Mouse (Mus musculus): ENCODE measurements at regions not wholly inside any gene's neighbourhood (a gene's known extent, or its start where the extent isn't known, plus 50 kb on each side); places are given as distances from the start of the nearest gene placed in this dataset.

DNA sequence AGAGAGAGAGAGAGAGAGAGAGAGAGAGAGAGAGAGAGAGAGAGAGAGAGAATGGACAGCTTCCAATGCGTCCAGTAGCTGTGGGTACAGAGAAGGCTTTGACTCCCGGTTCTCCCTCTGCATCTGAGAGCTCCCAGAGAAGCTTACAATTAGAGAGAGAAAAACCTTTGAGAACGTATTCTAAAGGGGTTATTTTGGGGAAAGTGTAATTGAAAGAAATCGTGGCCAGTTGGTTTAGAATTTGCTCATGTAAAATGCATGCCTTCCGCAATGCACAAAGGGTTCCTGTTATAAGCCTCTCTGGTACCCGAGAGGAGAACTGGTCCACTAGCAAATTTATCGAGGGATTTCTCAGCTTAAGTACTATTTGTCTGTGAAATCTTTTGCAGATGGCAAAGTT, 68.2 kb upstream of the Peli2 start:
- Histone ChIP-seq H3K4me3 (no peak overlapping the region), H3K9ac (no peak overlapping the region), H3K4me2 (no peak overlapping the region), H3K27ac (no peak overlapping the region), H3K9me3 (no peaks in the 10 kb centered on the region), H3K27me3 (no peaks in the 10 kb centered on the region), H3K4me1 (peaks cover 7% of the 10 kb centered on the region; the same call in 1 of the 2 replicates), H3K36me3 (no peaks in the 10 kb centered on the region)
- ATAC-seq (ENCODE audit: borderline replicate concordance, extremely low read depth, low FRiP score, low TSS enrichment) = no peak
- WGBS = 71% methylated on average over 7 of the region's 7 CpGs

DNA sequence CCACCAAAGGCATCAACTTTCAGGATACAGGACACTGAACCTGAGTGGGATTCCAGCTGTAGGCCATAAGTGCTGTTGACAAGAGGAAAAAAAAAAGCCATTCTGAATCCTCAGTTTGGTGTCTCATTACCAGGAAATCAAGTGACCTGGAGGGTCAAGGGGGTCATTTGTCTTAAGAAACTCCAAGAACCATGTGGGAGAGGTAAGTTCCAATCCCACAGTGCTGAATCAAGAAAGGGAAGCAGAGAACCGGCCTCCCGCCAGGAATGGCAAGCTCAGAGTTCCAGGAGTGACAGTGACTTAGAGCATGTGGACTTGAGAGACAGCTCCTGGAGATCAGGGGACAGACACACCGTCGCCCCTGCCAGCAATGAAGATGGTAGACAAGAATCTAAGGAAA, 67.5 kb upstream of the Peli2 start:
- Histone ChIP-seq H3K9me3 (no peaks in the 10 kb centered on the region), H3K36me3 (no peaks in the 10 kb centered on the region), H3K4me1 (peaks cover 7% of the 10 kb centered on the region; the same call in 1 of the 2 replicates), H3K4me3 (no peak overlapping the region), H3K27ac (no peak overlapping the region), H3K27me3 (no peaks in the 10 kb centered on the region), H3K4me2 (no peak overlapping the region), H3K9ac (no peak overlapping the region)
- ATAC-seq (ENCODE audit: borderline replicate concordance, extremely low read depth, low FRiP score, low TSS enrichment) = no peak
- WGBS = 47% methylated on average over 4 of the region's 4 CpGs

DNA sequence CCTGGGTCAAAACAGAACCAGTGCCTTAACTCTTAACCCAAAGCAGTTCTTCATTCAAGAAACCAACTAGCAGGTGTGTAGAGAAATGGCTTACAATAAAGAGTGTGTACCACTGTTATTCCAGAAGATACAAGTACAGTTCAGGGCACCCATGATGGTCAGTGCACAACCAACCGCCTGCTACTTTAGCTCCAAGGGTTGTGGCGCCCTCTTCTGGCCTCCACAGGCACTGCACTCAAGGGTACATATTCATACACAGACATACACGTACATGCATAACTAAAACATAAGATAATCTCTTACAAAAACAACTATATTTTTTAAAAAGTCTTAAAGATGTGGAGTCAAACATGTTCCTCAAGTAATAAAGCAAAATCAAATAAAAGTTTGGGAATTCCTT, 65.9 kb upstream of the Peli2 start:
- Histone ChIP-seq H3K27ac (no peak overlapping the region), H3K4me1 (peaks cover 6% of the 10 kb centered on the region; the same call in 1 of the 2 replicates), H3K27me3 (no peaks in the 10 kb centered on the region), H3K4me2 (no peak overlapping the region), H3K9ac (no peak overlapping the region), H3K4me3 (no peak overlapping the region), H3K36me3 (no peaks in the 10 kb centered on the region), H3K9me3 (no peaks in the 10 kb centered on the region)
- no peak for ATAC-seq (ENCODE audit: borderline replicate concordance, extremely low read depth, low FRiP score, low TSS enrichment)
- 72% methylated on average over 3 of the region's 3 CpGs for WGBS

DNA sequence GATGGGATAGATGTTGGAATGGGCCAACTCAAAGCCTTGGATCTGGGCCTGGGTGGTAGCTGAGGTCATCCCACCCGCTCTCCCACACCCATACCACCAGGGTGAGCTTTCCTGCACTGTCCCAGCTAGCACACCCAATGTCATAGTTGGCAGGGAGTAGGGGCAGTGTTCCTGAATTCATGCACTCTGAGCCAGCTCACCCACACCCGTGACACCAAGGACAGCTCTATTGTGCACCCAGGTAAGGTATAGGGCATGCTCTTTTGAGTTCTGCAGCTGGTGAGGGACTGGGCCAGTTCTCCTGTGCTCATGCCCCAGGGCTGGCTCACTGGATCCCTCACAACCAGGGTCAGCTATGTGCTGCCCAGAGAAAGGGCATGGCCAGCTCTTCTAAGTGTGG, 64.8 kb upstream of the Peli2 start:
- H3K36me3 ChIP-seq = no peaks in the 10 kb centered on the region
- no peak overlapping the region for H3K4me3 ChIP-seq
- no peaks in the 10 kb centered on the region for H3K4me1 ChIP-seq
- WGBS = 86% methylated on average over 2 of the region's 2 CpGs
- H3K4me2 ChIP-seq = no peak overlapping the region
- H3K27ac ChIP-seq = no peak overlapping the region
- no peaks in the 10 kb centered on the region for H3K27me3 ChIP-seq
- H3K9ac ChIP-seq = no peak overlapping the region
- no peaks in the 10 kb centered on the region for H3K9me3 ChIP-seq
- no peak for ATAC-seq (ENCODE audit: borderline replicate concordance, extremely low read depth, low FRiP score, low TSS enrichment)

DNA sequence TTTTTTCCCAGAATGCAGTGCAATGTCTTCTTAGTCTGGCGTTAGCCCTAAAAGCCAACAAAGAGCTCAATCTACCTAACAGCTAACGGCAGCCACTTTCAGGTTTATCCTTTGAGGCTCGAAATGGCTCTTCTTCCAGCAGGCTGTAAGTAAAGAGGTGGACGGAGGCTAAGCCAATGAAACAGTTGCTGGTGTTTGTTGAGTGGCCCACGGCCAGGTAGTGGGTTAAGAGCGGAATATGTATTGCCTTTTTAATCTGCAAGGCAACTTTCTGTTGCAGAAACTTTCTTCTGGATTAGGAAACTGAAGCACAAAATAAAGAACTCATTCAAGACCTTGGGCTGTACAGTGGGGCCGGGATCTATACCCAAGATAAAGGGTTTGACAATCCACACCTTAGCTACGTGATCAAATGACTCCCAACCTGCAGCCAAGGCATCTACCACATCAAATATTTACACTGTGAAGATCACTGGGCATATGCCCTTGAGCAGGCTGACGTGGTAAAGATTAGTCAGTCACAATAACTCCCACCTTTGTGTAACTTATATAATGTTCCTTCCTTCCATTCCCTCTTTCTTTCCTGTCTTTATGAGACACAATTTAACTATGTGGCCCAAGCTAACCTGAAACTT, 62.3 kb upstream of the Peli2 start:
- no peaks in the 10 kb centered on the region for H3K9me3 ChIP-seq
- no peak for ATAC-seq (ENCODE audit: borderline replicate concordance, extremely low read depth, low FRiP score, low TSS enrichment)
- no peak overlapping the region for H3K27ac ChIP-seq
- H3K36me3 ChIP-seq = no peaks in the 10 kb centered on the region
- no peak overlapping the region for H3K4me2 ChIP-seq
- no peak overlapping the region for H3K9ac ChIP-seq
- no peaks in the 10 kb centered on the region for H3K4me1 ChIP-seq
- no peak overlapping the region for H3K4me3 ChIP-seq
- no peaks in the 10 kb centered on the region for H3K27me3 ChIP-seq
- 63% methylated on average over 9 of the region's 9 CpGs for WGBS

DNA sequence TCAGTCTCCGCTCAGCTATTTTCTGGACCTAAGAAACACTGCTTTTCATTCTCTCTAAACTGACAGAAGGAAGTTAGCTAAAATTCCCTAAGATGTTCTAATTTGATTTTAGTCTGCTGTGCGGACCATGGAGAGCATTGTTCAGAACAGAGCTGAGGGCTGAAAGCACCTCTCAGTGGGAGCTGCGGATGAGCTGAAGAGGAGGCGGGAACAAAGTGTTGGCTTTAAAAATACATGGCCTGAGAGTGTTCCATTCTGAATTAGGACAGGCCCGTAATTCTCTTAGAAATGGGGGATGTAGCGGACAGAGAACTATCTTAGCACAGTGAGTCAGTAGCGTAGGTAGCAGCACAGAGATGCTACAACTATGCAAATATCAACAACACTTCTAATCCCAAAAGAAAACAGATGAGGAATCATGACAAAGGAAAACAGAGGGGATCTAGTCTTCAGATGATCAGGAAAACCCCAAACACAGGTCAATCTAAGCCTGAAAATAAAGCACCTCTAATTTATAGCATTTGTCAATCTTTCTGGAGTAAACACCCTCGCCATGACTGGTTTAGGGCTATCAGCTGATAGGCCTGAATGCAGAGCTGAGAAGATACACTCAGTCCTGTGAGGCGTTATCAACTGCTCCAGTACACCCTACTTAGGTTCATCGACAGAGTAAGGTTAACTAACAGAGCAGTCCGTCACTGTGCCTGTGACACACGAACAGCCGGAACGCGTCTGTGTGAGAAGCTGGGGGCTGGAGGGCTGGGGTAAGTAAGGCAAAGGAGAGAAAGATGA, 60.8 kb upstream of the Peli2 start:
- no peak for ATAC-seq (ENCODE audit: borderline replicate concordance, extremely low read depth, low FRiP score, low TSS enrichment)
- Histone ChIP-seq H3K27ac (no peak overlapping the region), H3K27me3 (no peaks in the 10 kb centered on the region), H3K4me2 (no peak overlapping the region), H3K9me3 (no peaks in the 10 kb centered on the region), H3K4me3 (no peak overlapping the region), H3K36me3 (no peaks in the 10 kb centered on the region), H3K4me1 (no peaks in the 10 kb centered on the region), H3K9ac (no peak overlapping the region)
- WGBS = 71% methylated on average over 15 of the region's 15 CpGs

DNA sequence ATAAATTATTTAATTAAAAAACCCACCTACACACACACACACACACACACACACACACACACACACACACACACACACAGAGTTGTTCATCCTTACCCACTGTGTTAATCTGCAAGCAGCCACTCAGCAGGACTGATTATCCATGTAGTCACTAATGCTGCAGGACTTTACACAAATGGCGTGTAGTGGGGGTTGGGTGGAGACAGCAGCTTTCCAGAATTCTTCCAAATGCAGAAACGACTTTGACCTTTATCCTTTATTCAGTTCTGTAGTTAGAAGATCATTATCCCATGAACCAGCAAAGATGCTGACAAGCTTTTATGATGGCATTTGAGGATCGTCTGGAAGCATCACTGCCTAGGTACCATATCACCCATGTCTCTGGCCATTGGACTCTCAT, 52.0 kb upstream of the Peli2 start:
- Histone ChIP-seq H3K4me3 (no peak overlapping the region), H3K9ac (no peak overlapping the region), H3K27me3 (no peaks in the 10 kb centered on the region), H3K36me3 (no peaks in the 10 kb centered on the region), H3K27ac (no peak overlapping the region), H3K4me2 (no peak overlapping the region), H3K9me3 (no peaks in the 10 kb centered on the region), H3K4me1 (peaks cover 4% of the 10 kb centered on the region)
- no peak for ATAC-seq (ENCODE audit: borderline replicate concordance, extremely low read depth, low FRiP score, low TSS enrichment)
- WGBS = 76% methylated on average over 3 of the region's 3 CpGs

All from lung, embryonic 15.5 days (tissue).